Mouse (Mus musculus): ENCODE data around the gene Trim39. TPM values are rescaled to one million over a fixed set of nuclear protein-coding genes. Genes with fewer than 3 reads are reported as not detected.
"Not testable (repeated sequence)": the region's sequence is repeated elsewhere in the genome, so short reads cannot be mapped to it uniquely, and the experiment has no call there.

Trim39 gene
- polyA plus RNA-seq, 1 experiment: 16.3 TPM

GRCm38 (mm10) chr17:36248886-36249285 lies 23.2 kb downstream of the Trim39 start:
- no peak for TF ChIP-seq POLR2A (IDR thresholded peaks at IDR 0.05; ENCODE audit: low read depth, low read length)
- peaks cover 2% of the 10 kb centered on the region; the same call in 1 of the 2 replicates for H3K27me3 ChIP-seq (ENCODE audit: control insufficient read depth, insufficient read depth, low read length)
- H3K4me1 ChIP-seq (ENCODE audit: control insufficient read depth, insufficient read depth, insufficient read length): peaks cover 3% of the 10 kb centered on the region
- DNase-seq (ENCODE audit: low read depth in 1 of 2, low spot score in 2 of 2): no peak
- no peak overlapping the region for H3K4me3 ChIP-seq (ENCODE audit: extremely low read depth, insufficient read depth, insufficient read length)
- no peaks in the 10 kb centered on the region for H3K36me3 ChIP-seq (ENCODE audit: control insufficient read depth, insufficient read depth, low read length)
- WGBS: 67% methylated on average over 33 of the region's 33 CpGs
- H3K27ac ChIP-seq (ENCODE audit: insufficient read depth, low read length): no peak overlapping the region

GRCm38 (mm10) chr17:36245741-36246140 lies 26.3 kb downstream of the Trim39 start:
- H3K36me3 ChIP-seq (ENCODE audit: control insufficient read depth, insufficient read depth, low read length): no peaks in the 10 kb centered on the region
- TF ChIP-seq CTCF (IDR thresholded peaks at IDR 0.05; ENCODE audit: extremely low read depth, insufficient read depth, insufficient read length, insufficient replicate concordance): no peak
- no peak for TF ChIP-seq POLR2A (IDR thresholded peaks at IDR 0.05; ENCODE audit: low read depth, low read length)
- H3K4me1 ChIP-seq (ENCODE audit: control insufficient read depth, insufficient read depth, insufficient read length): no peaks in the 10 kb centered on the region; the same call in 1 of the 2 replicates
- H3K27ac ChIP-seq (ENCODE audit: insufficient read depth, low read length): no peak overlapping the region
- H3K27me3 ChIP-seq (ENCODE audit: control insufficient read depth, insufficient read depth, low read length): peaks cover 2% of the 10 kb centered on the region; the same call in 1 of the 2 replicates
- no peak overlapping the region for H3K4me3 ChIP-seq (ENCODE audit: extremely low read depth, insufficient read depth, insufficient read length)
- 85% methylated on average over 2 of the region's 2 CpGs for WGBS
- DNase-seq (ENCODE audit: low read depth in 1 of 2, low spot score in 2 of 2): no peak

GRCm38 (mm10) chr17:36244031-36244430 lies 28.0 kb downstream of the Trim39 start:
- no peak overlapping the region for H3K27ac ChIP-seq (ENCODE audit: insufficient read depth, low read length)
- no peaks in the 10 kb centered on the region for H3K36me3 ChIP-seq (ENCODE audit: control insufficient read depth, insufficient read depth, low read length)
- 69% methylated on average over 5 of the region's 5 CpGs for WGBS
- H3K4me3 ChIP-seq (ENCODE audit: extremely low read depth, insufficient read depth, insufficient read length): no peak overlapping the region
- no peaks in the 10 kb centered on the region; the same call in 1 of the 2 replicates for H3K4me1 ChIP-seq (ENCODE audit: control insufficient read depth, insufficient read depth, insufficient read length)
- H3K27me3 ChIP-seq (ENCODE audit: control insufficient read depth, insufficient read depth, low read length): no peaks in the 10 kb centered on the region; the same call in 1 of the 2 replicates
- DNase-seq (ENCODE audit: low read depth in 1 of 2, low spot score in 2 of 2): no peak
- TF ChIP-seq CTCF (IDR thresholded peaks at IDR 0.05; ENCODE audit: extremely low read depth, insufficient read depth, insufficient read length, insufficient replicate concordance) (no peak), POLR2A (IDR thresholded peaks at IDR 0.05; ENCODE audit: low read depth, low read length) (no peak)

GRCm38 (mm10) chr17:36240637-36241213 lies 31.3 kb downstream of the Trim39 start:
- no peak for TF ChIP-seq POLR2A (IDR thresholded peaks at IDR 0.05; ENCODE audit: low read depth, low read length)
- no peak for TF ChIP-seq CTCF (IDR thresholded peaks at IDR 0.05; ENCODE audit: extremely low read depth, insufficient read depth, insufficient read length, insufficient replicate concordance)
- Histone ChIP-seq H3K27ac (ENCODE audit: insufficient read depth, low read length) (no peak overlapping the region), H3K4me1 (ENCODE audit: control insufficient read depth, insufficient read depth, insufficient read length) (no peaks in the 10 kb centered on the region), H3K36me3 (ENCODE audit: control insufficient read depth, insufficient read depth, low read length) (no peaks in the 10 kb centered on the region), H3K27me3 (ENCODE audit: control insufficient read depth, insufficient read depth, low read length) (peaks cover 8% of the 10 kb centered on the region), H3K4me3 (ENCODE audit: extremely low read depth, insufficient read depth, insufficient read length) (no peak overlapping the region)
- WGBS: 42% methylated on average over 5 of the region's 5 CpGs
- DNase-seq (ENCODE audit: low read depth in 1 of 2, low spot score in 2 of 2): no peak

GRCm38 (mm10) chr17:36237321-36237921 lies 34.6 kb downstream of the Trim39 start:
- TF ChIP-seq CTCF (IDR thresholded peaks at IDR 0.05; ENCODE audit: extremely low read depth, insufficient read depth, insufficient read length, insufficient replicate concordance): no peak
- no peak for TF ChIP-seq POLR2A (IDR thresholded peaks at IDR 0.05; ENCODE audit: low read depth, low read length)
- 11% methylated on average over 27 of the region's 27 CpGs for WGBS
- peaks cover 8% of the 10 kb centered on the region for H3K27me3 ChIP-seq (ENCODE audit: control insufficient read depth, insufficient read depth, low read length)
- no peak for DNase-seq (ENCODE audit: low read depth in 1 of 2, low spot score in 2 of 2)
- no peak overlapping the region for H3K27ac ChIP-seq (ENCODE audit: insufficient read depth, low read length)
- H3K4me3 ChIP-seq (ENCODE audit: extremely low read depth, insufficient read depth, insufficient read length): no peak overlapping the region
- no peaks in the 10 kb centered on the region for H3K36me3 ChIP-seq (ENCODE audit: control insufficient read depth, insufficient read depth, low read length)
- no peaks in the 10 kb centered on the region for H3K4me1 ChIP-seq (ENCODE audit: control insufficient read depth, insufficient read depth, insufficient read length)

GRCm38 (mm10) chr17:36235300-36235699 lies 36.7 kb downstream of the Trim39 start:
- not testable (repeated sequence) for H3K27ac ChIP-seq (ENCODE audit: insufficient read depth, low read length); H3K4me3 ChIP-seq (ENCODE audit: extremely low read depth, insufficient read depth, insufficient read length); H3K27me3 ChIP-seq (ENCODE audit: control insufficient read depth, insufficient read depth, low read length); H3K4me1 ChIP-seq (ENCODE audit: control insufficient read depth, insufficient read depth, insufficient read length); H3K36me3 ChIP-seq (ENCODE audit: control insufficient read depth, insufficient read depth, low read length)
- peak in 1 of 2 experiments; percentile 15 for DNase-seq (ENCODE audit: low read depth in 1 of 2, low spot score in 2 of 2)
- WGBS: 26% methylated on average over 9 of the region's 9 CpGs

- H3K27ac ChIP-seq (ENCODE audit: insufficient read depth, low read length): no peak overlapping the region
- H3K4me3 ChIP-seq (ENCODE audit: extremely low read depth, insufficient read depth, insufficient read length): no peak overlapping the region
- TF ChIP-seq CTCF (IDR thresholded peaks at IDR 0.05; ENCODE audit: extremely low read depth, insufficient read depth, insufficient read length, insufficient replicate concordance) (no peak), POLR2A (IDR thresholded peaks at IDR 0.05; ENCODE audit: low read depth, low read length) (no peak)
- H3K27me3 ChIP-seq (ENCODE audit: control insufficient read depth, insufficient read depth, low read length): peaks cover 10% of the 10 kb centered on the region
- WGBS: 50% methylated on average over 5 of the region's 5 CpGs
- no peaks in the 10 kb centered on the region; the same call in 1 of the 2 replicates for H3K4me1 ChIP-seq (ENCODE audit: control insufficient read depth, insufficient read depth, insufficient read length)
- H3K36me3 ChIP-seq (ENCODE audit: control insufficient read depth, insufficient read depth, low read length): no peaks in the 10 kb centered on the region
- DNase-seq (ENCODE audit: low read depth in 1 of 2, low spot score in 2 of 2): no peak
These were observed 38.5 kb downstream of the Trim39 start for GRCm38 (mm10) chr17:36233572-36233971.

Measured in spleen, adult 2 months (tissue).